Mouse (Mus musculus) thymus, postnatal 14 days (tissue): Measurements from ENCODE around the gene Ifne.
"Not testable (repeated sequence)": the region's sequence is repeated elsewhere in the genome, so short reads cannot be mapped to it uniquely, and the experiment has no call there.

Experiments used
- DNase-seq: peaks from one replicate; pipeline ENCODE4 v3.0.0; 2021

Gene Ifne

DNA sequence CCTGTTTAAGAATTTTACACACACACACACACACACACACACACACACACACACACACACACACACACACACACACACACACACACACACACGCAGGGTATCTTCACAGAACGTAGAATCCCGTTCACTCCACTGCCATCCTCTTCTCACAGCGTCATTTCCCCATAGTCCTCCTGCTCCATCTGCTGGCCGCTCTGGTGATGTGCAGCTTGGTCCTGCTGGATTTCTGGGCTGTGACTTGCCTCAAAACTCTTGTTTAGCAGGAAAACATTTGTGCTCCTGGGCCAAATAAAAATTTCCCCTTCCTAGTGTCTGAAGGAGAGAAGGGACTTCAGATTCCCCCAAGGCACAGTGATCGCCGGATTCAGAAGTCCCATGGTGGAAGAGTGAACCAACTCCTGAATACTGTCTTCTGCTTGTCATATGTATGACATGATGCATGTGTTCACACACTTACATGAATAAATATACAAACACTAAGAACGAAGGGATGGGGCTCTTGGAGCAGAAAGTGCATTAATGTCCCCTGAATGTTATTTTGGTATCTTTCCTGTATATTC is 12.6 kb downstream of the Ifne start:
- DNase-seq: peak; percentile 85

DNA sequence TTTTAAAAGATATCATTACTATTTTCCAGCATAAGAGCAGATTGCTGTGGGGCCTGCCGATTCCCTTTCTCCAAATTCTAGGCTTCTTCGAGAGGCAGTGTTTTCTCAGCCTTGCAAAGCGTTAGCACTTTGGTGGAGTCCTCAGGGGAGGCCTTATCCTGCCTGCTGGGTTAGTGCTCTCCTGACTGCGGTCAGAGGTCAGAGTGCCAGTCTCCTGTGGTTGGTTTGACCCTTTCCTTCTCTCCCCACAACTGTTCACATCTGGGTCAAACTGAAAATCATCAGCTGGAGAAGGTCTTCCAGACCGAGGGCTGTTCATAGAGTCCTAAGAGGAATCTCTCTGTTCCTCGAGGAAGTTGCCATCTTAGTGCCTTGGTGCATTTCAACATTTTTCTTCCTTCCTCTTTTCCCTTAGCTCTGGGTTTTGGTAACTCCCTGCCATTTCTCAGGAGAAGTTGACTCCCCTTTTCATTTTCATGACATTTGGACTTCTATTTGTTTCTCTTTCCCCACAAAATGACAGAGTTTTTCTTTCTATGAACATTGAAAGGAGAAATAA is 14.9 kb downstream of the Ifne start:
- DNase-seq: no peak

DNA sequence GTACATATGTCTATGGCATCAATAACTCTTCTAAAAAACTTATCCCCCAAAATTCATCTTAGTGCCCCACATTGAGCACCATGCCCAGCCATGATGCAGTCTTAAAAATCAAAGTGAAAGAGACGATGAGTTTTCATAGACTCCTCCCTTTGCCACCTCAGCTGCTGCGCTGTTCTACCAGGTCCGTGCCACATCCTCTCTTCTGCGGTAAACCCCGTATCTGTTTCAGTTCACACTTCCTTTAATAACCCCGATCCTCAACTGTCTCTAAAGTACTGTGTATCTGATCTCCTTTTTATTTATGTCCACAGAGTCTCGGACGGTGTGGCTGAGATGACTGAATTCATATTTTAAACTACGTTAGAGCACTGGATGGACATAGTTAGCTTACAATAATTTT is 15.4 kb downstream of the Ifne start:
- peak; percentile 72 for DNase-seq

DNA sequence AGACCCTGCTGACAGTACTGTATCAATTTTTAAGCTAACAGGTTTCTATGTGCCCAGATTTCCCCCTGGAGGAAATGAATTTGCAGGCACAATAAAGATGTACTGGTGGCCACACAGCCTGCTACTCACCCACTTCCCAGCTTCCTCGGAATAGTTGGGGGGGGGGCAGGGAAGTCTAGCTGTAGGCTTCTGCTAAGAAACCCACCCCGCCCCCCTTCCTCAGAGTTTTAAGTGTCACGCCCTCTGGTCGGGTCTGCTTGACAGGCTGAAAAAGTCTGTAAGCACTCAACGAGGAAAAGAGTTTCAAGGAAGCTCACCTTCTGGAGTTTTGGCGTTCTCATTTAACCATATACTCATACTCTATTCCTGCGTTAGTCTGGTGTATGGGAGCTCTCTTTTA is 16.7 kb downstream of the Ifne start:
- no peak for DNase-seq

DNA sequence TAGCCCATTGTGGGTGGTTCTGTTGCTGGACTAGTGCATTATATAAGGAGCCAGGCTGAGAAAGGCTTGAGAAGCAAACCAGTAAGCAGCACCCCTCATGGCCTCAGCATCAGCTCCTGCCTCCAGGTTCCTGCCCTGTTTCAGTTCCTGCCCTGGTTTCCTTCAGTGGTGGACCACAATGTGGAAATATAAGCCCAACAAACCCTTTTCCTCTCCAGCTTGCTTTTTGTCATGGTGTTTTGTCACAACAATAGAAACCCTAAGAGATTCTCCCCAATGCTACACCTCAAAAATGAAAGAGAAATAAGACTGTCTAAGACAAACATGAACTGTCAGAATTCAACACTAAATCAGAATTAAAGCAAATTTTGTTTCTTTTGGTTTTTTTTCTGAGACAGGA is 20.8 kb downstream of the Ifne start:
- no peak for DNase-seq

DNA sequence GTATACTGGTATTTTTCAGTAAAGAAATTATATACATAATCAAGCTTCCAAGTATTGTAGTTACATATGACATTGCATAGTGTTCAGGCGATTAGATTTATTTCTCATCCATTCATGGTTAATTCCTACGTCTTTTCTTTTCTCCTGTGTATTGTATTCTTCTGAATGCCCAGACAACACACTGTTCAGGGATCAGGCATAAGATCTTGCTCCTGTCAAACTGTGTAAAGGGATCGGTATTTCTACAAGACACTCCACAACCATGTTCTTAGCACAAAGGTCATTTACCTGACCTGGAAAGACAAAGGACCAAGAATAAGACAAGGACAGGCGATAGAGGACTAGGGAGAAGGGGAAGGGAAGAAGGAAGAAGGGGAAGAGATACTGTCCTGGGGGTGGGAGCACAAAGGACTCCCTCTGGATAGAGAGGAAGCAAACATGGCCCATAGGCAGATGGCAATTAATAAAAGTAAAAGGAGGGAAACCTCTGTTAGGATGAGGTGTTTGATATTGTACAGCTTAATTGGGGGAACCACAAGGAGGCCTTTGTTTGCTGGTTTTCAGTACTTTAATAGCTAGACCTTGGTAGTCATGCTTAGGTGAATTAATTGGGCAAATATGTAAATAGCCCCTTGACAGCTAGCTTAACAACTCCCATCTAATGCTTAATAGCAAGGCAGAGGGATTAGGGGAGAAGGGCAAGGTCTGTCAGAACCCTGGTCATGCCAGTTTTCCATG is 28.8 kb downstream of the Ifne start:
- no peak for DNase-seq

DNA sequence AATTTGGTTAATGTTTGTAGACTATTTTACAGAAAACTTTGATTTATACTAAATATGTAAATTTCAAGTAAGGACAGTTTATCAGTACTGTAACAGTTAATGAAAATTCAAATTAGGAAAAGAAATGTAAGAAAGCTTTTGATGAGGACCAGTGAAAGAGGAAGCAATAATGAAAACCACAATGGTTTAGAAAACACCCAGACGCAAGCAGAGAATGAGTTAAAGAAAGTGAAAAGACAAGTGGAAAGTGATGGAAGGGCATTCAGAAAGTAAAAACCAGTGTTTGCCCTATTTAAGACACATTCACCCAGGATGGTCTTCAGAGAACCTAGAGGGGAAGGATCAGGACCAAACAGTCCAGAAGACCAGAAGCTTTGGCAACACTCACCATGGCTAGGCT is 30.3 kb downstream of the Ifne start, which contains the start of gene Ifna1:
Gene Ifna1, plus strand, starts transcription at position 390 of the 400 bp plus-strand sequence.
- DNase-seq: no peak

DNA sequence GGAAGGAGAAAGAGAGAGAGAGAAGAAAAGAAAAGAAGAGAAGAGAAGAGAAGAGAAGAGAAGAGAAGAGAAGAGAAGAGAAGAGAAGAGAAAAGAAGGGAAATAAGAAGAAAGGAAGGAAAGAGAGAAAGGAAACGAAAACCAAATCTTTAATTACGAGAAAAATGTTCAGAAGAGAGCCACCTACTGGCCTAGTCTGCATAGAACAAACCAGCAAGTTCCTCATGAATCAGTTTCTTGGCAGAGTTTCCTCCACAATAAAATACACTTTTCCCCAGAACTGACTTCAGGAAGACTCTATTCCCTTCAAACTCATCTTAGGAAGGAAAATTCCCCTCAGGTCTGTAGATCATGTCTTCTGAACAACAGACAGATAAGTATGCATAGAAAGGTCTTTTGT is 34.7 kb downstream of the Ifne start:
- no peak for DNase-seq

DNA sequence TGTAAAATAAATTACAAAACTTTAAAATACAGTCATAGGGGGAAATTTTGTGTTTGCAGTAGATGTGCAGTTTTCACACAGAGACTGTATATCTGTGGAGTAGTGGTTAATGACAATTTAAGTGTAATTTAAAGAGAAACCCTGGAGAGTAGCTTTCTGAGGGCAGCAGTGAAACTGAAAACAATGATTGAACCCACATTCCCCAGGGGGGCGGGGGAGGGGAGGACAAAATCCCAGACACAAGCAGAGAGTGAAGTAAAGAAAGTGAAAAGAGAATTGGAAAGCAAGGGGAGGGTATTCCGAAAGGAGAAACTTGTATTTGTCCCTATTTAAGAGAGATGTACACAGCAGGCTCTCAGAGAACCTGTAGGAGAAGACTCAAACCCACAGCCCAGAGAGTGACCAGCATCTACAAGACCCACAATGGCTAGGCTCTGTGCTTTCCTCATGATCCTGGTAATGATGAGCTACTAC is 38.5 kb downstream of the Ifne start, which contains the start of gene Ifna4:
Gene Ifna4, plus strand, starts transcription at position 424 of the 474 bp plus-strand sequence.
- DNase-seq: no peak

DNA sequence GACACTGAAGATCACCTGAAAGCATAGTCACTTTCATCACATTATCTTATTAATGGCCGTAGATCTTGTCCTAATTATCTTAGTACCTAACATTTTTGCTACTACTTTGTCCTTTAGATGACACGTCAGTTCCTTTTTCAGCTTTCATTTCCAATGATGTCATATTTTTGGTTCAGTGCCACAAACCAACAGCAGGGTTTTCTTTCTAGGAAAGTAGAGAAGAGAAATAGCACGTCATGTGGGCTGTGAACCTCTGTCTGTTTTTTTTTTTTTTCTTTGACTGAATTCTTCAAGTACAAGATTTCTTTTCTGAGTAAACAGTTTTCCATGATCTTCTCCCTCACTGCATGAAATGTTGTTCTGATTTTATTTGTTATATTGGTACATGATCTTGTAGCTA is 39.9 kb downstream of the Ifne start:
- DNase-seq: no peak

DNA sequence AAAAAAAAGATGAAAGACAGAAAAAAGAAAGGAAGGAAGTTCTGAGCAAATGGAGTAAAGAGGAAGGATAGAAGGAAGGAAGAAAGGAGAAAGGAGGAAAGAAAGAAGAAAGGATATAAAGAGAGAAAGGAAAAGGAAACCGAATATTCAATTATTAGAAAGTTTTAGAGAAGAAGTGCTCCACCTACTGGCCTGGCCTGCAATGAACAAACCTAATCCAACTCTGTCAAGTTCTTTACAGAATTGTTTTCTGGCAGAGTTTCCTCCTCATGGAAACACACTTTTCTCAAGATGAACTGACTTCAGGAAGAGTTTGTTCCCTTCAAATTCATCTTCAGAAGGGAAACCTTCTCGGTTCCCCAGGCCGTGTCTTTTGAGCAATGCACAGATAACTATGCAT is 41.2 kb downstream of the Ifne start:
- peak; percentile 19 for DNase-seq

DNA sequence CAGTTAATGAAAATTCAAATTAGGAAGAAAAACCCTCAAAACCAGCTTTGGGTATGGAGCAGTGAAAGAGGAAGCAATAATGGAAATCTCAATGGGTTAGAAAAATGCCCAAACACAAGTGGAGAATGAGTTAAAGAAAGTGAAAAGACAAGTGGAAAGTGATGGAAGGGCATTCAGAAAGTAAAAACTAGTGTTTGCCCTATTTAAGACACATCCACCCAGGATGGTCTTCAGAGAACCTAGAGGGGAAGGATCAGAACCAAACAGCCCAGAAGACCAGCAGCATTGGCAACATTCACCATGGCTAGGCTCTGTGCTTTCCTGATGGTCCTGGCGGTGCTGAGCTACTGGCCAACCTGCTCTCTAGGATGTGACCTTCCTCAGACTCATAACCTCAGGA is 44.8 kb downstream of the Ifne start, which contains the start of gene Ifna5:
Gene Ifna5, plus strand, starts transcription at position 301 of the 400 bp plus-strand sequence.
- not testable (repeated sequence) for DNase-seq

DNA sequence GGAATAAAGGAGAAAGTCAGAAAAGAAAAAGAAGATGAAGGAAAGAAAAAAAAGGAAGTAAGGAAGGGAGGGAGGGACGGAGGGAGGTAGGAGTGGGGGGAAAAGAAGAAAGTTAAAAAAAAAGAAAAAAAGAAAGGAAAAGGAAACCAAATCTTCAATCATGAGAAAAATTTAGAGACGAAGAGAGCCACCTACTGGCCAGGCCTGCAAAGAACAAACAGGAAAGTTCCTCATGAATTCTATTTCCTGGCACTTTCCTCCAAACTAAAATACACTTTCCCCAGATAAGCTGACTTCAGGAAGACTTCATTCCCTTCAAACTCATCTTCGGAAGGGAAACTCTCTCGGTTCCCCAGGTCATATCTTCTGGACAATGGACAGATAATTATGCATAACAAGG is 49.5 kb downstream of the Ifne start:
- peak; percentile 55 for DNase-seq
